Mouse (Mus musculus) bone marrow, adult 2 months (tissue): Measurements from ENCODE around the gene Slc47a1.
A peak's percentile ranks its signal among the peaks of the same experiment; 100 is the strongest.

ENCODE experiments used
- CTCF ChIP-seq: fragments of 200-500 bp; IDR thresholded peaks from 2 replicates; pipeline ENCODE4 v1.5.1; 2011; ENCODE audit warnings: low read length, control low read depth; ENCODE audit not compliant: control insufficient read depth, insufficient read depth
- POLR2A ChIP-seq: fragments of 200-500 bp; IDR thresholded peaks from 2 replicates; pipeline ENCODE4 v1.6.1; 2011; ENCODE audit warnings: low read depth, mild to moderate bottlenecking, control low read depth, low read length, borderline replicate concordance; ENCODE audit not compliant: control insufficient read depth

DNA sequence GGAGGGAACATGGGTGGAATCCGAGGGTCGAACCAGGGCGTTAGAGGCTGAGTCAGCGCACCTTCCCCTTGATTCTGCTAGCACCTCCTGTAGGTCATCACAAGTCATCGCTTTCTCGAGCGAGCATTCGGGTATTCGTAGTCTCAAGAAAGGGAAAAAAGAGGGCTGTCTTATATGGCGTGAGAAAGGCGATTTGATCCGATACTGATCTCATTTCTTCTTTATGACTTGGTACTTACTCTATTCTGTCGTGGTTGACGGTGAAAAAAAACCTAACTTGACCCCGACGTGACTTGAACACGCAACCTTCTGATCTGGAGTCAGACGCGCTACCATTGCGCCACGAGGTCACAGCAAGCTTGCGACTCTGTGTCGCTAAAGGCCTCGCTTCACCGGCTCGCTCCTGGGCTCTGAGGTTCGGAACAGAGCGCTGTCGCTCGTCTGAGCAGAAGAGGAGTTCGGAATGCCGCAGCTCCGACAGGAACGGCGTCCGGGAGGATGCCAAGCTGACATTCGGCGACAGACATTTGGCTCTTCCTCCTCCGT is 29.6 kb upstream of the Slc47a1 start:
- TF ChIP-seq CTCF (peak; percentile 25; the same call in 1 of the 2 replicates), POLR2A (peak; percentile 9; the same call in 1 of the 2 replicates)
